Mouse (Mus musculus) forebrain, embryonic 15.5 days (tissue): Measurements from ENCODE around the gene Ttll9. TPM values are rescaled to one million over a fixed set of nuclear protein-coding genes. Genes with fewer than 3 reads are reported as not detected.

ENCODE experiments used
- ATAC-seq: fragments of 200-750 bp; cut with Nextera tagmentation; replicated peaks from 2 replicates; pipeline ENCODE4 v1.8.0; 2017; ENCODE audit warnings: mild to moderate bottlenecking, moderate TSS enrichment, moderate library complexity
- H3K27ac ChIP-seq: fragments of 300-500 bp; sonication (generic); replicated peaks from 2 replicates; pipeline ENCODE4 v1.5.1; 2015; ENCODE audit warnings: mild to moderate bottlenecking, inconsistent platforms
- H3K27me3 ChIP-seq: fragments of 300-500 bp; sonication (generic); 2 replicates; pipeline ENCODE4 v1.6.1; 2015; ENCODE audit warnings: inconsistent platforms
- H3K36me3 ChIP-seq: fragments of 300-500 bp; sonication (generic); 2 replicates; pipeline ENCODE4 v1.6.1; 2015; ENCODE audit warnings: mild to moderate bottlenecking, inconsistent platforms
- H3K4me1 ChIP-seq: fragments of 300-500 bp; sonication (generic); 2 replicates; pipeline ENCODE4 v1.6.1; 2015; ENCODE audit warnings: inconsistent platforms
- H3K4me2 ChIP-seq: fragments of 300-500 bp; sonication (generic); replicated peaks from 2 replicates; pipeline ENCODE4 v1.6.1; 2015; ENCODE audit warnings: mild to moderate bottlenecking, inconsistent platforms
- H3K4me3 ChIP-seq: fragments of 300-500 bp; sonication (generic); 2 replicates; pipeline ENCODE4 v1.5.1; 2015; ENCODE audit warnings: mild to moderate bottlenecking, inconsistent platforms
- H3K9ac ChIP-seq: fragments of 300-500 bp; sonication (generic); replicated peaks from 2 replicates; pipeline ENCODE4 v1.6.1; 2015; ENCODE audit warnings: mild to moderate bottlenecking, inconsistent platforms
- H3K9me3 ChIP-seq: fragments of 300-500 bp; sonication (generic); 2 replicates; pipeline ENCODE4 v1.6.1; 2016; ENCODE audit warnings: inconsistent platforms
- WGBS: fragments of 180-500 bp; shearing (Covaris S2); methylation state at CpG from one replicate; pipeline ENCODE4 v1.1.7; 2015; ENCODE audit warnings: mixed read lengths; 5-methylcytosine and 5-hydroxymethylcytosine counted together
- polyA plus RNA-seq: library from polyadenylated mRNA; unstranded; fragments of >200 nt; fragmentation: Nextera tagmentation; extraction: Ambion mirVana; gene quantifications from 2 replicates; pipeline ENCODE4 v1.2.1, GENCODE M21; 2015

Ttll9 gene
- polyA plus RNA-seq, 1 experiment from 2014 or later = 3.0 TPM

DNA sequence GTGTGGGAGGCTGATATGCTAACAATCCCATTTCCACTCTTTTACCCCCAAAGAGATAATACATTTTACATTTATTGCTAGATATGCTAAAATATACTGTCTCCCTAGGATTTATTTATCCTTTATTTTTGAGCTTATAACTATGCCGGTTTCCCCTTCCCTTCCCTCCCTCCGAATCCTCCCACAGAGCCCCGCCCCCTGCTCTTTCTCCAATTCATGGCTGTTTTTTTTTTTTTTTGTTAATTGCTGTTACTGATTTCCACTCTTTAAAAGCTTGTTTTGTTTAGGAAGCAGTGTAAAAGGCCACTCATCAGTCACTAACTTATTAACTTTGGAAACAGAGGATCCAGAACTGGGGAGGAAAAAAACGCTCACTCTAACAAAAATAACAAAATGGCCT, 34.8 kb downstream of the Ttll9 start:
- Histone ChIP-seq H3K27ac (no peak overlapping the region), H3K4me1 (no peaks in the 10 kb centered on the region), H3K27me3 (no peaks in the 10 kb centered on the region), H3K9me3 (no peaks in the 10 kb centered on the region), H3K4me2 (no peak overlapping the region), H3K9ac (no peak overlapping the region), H3K36me3 (no peaks in the 10 kb centered on the region), H3K4me3 (no peak overlapping the region)
- no peak for ATAC-seq
- WGBS = 65% methylated on average over 4 of the region's 4 CpGs

DNA sequence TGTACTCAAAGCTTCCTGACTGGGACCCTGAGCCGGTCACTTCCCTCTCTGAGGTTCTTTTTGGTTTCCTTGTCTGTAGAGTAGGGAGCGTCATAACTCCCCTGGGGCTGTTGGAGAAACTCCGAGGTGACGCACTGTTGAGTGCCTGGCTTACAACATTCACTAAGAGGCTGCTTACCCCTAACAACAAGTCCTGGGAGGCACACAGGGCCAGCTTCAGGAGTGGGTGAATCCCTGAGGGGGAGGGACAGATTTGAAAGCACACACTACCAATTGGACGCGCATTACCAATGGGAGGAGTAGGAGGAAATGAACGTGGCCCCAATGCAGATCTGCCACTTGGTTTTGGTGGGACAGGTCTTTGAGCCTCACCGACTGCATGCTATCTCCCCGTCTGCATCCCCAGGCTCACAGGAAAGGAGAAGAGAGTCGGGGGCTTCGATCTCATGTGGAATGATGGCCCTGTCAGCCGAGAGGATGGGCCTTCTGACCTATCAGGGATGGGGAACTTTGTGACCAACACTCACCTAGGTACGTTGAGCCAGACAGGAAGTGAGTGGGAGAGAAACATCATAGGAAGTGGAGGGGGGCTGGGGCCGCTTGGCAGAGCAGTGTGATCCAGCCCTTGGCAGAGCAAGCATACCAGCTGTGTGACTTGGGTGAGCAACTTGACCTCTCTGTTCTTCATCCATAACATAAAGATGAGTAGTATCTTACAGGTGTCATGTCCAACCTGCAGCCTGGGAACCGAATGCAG, 40.4 kb downstream of the Ttll9 start:
- Histone ChIP-seq H3K9ac (no peak overlapping the region), H3K4me1 (peaks cover 13% of the 10 kb centered on the region), H3K4me2 (no peak overlapping the region), H3K36me3 (0 out of 2 replicates have a peak, but pooled peaks cover 4% of the 10 kb centered on the region), H3K4me3 (no peak overlapping the region), H3K27me3 (no peaks in the 10 kb centered on the region), H3K27ac (no peak overlapping the region), H3K9me3 (no peaks in the 10 kb centered on the region)
- 85% methylated on average over 15 of the region's 15 CpGs for WGBS
- ATAC-seq = no peak

DNA sequence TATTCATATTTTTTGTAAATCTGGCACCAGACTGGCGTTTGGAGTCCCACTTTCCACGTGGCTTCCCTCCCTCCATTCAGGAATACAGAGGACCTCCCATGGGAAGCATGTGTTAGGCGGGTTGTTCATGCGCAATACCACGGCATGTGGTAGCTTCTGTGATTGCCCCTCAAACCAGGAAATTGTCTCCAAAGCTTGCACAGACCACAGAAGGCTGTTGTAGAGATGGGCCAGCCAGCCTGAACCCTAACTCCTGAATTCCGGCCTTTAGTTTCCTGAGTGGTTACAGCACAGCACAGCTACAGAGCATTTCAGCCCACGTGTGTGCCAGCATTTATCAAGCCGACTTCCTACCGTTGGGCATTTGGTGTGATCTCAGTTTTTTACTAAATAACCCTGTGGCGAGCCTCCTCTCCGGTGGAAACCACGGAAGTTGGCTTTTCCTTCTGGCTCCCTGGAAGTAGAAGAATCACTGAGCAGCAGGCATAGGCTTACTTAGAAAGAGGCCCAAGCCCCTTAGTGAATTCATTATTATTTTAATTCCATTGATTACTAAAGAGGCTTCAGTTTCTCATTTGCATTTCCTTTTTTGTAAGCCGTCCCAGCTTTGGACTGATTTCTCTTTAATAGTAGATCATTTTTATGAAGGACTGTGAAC, 41.5 kb downstream of the Ttll9 start:
- Histone ChIP-seq H3K9ac (no peak overlapping the region), H3K36me3 (peaks cover 14% of the 10 kb centered on the region), H3K27me3 (no peaks in the 10 kb centered on the region), H3K4me1 (peaks cover 13% of the 10 kb centered on the region), H3K27ac (peak overlapping the region; percentile 67), H3K4me3 (no peak overlapping the region), H3K9me3 (no peaks in the 10 kb centered on the region), H3K4me2 (no peak overlapping the region)
- ATAC-seq = peak; percentile 75
- 18% methylated on average over 13 of the region's 13 CpGs for WGBS

DNA sequence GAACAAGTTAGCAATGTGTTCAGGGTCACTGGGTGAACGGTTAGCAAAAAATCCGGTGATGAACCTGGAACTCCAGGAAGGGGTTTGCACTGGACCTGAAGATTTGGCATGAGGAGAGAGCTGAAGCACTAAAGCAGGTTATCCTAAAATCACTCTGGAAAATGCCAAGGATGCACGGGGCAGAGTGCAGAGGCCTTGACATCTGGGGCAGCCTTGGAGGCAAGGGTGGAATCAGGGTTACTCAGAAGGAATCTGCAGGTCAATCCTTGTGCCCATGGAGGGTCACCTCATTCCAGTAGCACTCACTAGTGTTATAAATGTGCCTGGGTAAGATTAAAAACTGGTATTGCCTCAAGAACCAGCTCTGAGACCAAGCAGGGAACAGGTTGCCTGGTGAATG, 43.7 kb downstream of the Ttll9 start:
- no peak for ATAC-seq

GRCm38 (mm10) chr2:153009192-153009973, 47.1 kb downstream of the Ttll9 start:
- no peaks in the 10 kb centered on the region for H3K27me3 ChIP-seq
- no peaks in the 10 kb centered on the region for H3K9me3 ChIP-seq
- no peak for ATAC-seq
- peaks cover 9% of the 10 kb centered on the region for H3K4me1 ChIP-seq
- no peak overlapping the region for H3K4me2 ChIP-seq
- no peak overlapping the region for H3K9ac ChIP-seq
- 87% methylated on average over 12 of the region's 12 CpGs for WGBS
- no peak overlapping the region for H3K4me3 ChIP-seq
- H3K27ac ChIP-seq = no peak overlapping the region
- H3K36me3 ChIP-seq = peaks cover 45% of the 10 kb centered on the region

More for the DNA sequence above, 43.7 kb downstream of the Ttll9 start:
- no peak overlapping the region for H3K4me2 ChIP-seq
- 96% methylated on average over 3 of the region's 3 CpGs for WGBS
- H3K27ac ChIP-seq = no peak overlapping the region
- H3K4me3 ChIP-seq = no peak overlapping the region
- peaks cover 13% of the 10 kb centered on the region for H3K4me1 ChIP-seq
- no peaks in the 10 kb centered on the region for H3K27me3 ChIP-seq
- H3K9me3 ChIP-seq = no peaks in the 10 kb centered on the region
- H3K9ac ChIP-seq = no peak overlapping the region
- H3K36me3 ChIP-seq = peaks cover 33% of the 10 kb centered on the region

DNA sequence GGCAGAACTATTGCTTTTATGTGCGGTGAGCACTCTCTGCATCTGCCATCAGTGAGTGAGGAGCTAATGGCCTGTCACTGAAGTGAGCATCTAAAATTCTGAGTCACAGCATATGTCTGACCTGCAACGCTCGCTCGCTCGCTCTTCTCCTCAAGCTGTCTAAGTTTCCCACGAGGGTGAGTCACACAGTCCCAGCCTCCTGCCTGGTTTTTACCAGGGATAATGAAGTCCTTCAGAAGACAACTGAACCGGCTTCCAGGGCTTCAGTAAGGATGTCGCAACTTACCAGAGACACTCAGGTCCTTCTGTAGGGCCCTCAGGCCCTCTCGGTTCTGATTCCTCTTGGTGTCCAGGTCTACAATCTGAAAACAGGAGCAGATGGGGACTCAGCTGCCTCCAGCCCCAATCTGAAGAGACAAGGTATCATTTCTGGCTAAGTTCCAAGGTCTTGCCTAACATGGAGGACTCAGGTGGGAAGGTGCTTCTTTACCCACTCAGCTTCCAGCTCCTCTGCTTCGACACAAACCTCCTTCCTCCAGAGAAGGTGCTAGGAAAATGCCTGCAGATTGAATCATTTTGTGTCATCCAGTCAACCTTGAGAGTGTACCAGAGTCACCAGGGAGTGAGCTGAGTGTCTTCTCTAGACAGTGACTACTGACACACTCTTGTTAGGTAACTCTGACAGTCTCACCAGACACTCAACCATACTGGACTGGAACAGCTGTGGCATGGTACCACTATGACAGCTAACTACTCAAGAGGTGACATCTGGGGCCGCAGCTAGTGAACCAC, 51.6 kb downstream of the Ttll9 start:
- H3K36me3 ChIP-seq = peaks cover 29% of the 10 kb centered on the region
- H3K4me3 ChIP-seq = peak overlapping the region; percentile 64
- 93% methylated on average over 11 of the region's 11 CpGs for WGBS
- peak overlapping the region; percentile 64 for H3K9ac ChIP-seq
- no peaks in the 10 kb centered on the region for H3K9me3 ChIP-seq
- no peak overlapping the region for H3K27ac ChIP-seq
- ATAC-seq = no peak
- peak overlapping the region; percentile 69 for H3K4me2 ChIP-seq
- H3K27me3 ChIP-seq = no peaks in the 10 kb centered on the region
- H3K4me1 ChIP-seq = peaks cover 31% of the 10 kb centered on the region

DNA sequence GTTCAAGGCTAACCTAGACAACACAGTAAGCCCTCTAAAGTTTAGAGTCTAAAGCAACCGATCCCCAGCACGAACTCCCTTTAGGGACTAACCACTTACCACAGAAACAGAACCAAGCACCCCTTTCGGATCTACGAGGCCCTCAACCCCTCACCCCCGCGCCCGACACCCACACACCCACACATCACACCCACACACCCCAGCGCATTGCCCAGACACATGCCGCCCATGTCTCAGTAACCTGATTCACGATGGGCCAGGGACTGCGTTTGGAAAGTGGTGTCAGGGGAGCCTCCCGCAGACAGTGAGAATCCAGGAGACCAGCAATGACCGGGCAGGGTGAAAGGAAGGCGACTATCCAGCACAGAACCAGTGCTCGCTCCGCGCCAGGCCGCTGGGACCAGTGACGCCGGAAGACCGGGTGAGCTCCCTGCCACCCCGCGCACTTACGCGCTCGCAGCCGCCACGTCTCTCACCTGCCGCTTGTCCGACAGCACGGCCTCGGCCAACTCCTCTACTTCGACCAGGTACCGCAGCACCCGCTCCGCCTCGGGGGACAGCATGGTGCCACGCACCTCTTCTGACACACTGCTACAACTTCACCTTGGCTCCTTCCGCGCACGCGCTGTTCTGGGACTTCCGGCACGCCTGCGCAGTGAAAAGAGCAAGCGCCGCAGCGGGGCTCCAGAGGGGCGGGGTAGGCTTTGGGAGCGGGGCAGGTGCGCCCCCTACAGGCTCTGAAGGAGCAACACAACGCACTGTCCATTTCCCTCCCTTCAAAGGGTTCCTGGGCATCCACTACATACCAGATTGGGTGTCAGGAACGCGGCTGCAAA, 52.7 kb downstream of the Ttll9 start, which contains the start of gene Pdrg1:
Pdrg1 (minus strand) TSS at position 670 of the 836 bp plus-strand sequence.
- peak within 1 kb of the TSS; percentile 69 for H3K4me2 ChIP-seq
- H3K27me3 ChIP-seq = no peaks in the 10 kb centered on the region
- 1% methylated on average over 54 of the region's 54 CpGs for WGBS
- no peaks in the 10 kb centered on the region for H3K9me3 ChIP-seq
- peaks cover 18% of the 10 kb centered on the region for H3K36me3 ChIP-seq
- H3K4me3 ChIP-seq = peak within 1 kb of the TSS; percentile 64
- H3K9ac ChIP-seq = peak within 1 kb of the TSS; percentile 64
- peak within 1 kb of the TSS; percentile 71 for H3K27ac ChIP-seq
- peak; percentile 96 for ATAC-seq
- H3K4me1 ChIP-seq = peaks cover 31% of the 10 kb centered on the region

DNA sequence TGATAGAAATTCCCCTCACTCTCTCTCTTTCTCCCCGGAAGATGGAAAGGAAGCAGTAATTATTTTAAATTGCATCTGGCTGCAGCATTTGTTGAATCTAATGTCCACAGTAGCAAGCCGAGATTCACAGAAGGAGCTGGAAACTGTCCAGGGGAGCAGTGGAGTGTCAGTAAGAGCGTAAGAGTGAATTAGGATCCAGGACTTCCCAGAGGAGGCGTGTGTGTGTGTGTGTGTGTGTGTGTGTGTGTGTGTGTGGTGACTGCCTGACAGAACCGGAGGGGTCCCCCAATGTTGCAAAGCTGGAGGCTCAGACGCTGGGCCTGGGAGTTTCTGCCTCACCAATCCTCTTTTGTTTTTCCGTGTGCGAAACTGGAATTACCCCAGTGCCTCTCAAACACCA, 53.5 kb downstream of the Ttll9 start:
- Histone ChIP-seq H3K4me1 (peaks cover 31% of the 10 kb centered on the region), H3K27ac (peak overlapping the region; percentile 71), H3K4me2 (peak overlapping the region; percentile 69), H3K4me3 (peak overlapping the region; percentile 64), H3K27me3 (no peaks in the 10 kb centered on the region), H3K9ac (0 out of 2 replicates have a peak overlapping the region, but pooled peaks have one; percentile 21), H3K9me3 (no peaks in the 10 kb centered on the region), H3K36me3 (peaks cover 12% of the 10 kb centered on the region)
- WGBS = 23% methylated on average over 8 of the region's 8 CpGs
- ATAC-seq = peak; percentile 37; the same call in 1 of the 2 replicates

GRCm38 (mm10) chr2:153016786-153017185, 54.5 kb downstream of the Ttll9 start:
- peaks cover 8% of the 10 kb centered on the region for H3K36me3 ChIP-seq
- no peak overlapping the region for H3K4me2 ChIP-seq
- ATAC-seq = no peak
- H3K27ac ChIP-seq = 0 out of 2 replicates have a peak overlapping the region, but pooled peaks have one; percentile 71
- no peaks in the 10 kb centered on the region for H3K27me3 ChIP-seq
- no peak overlapping the region for H3K4me3 ChIP-seq
- 27% methylated on average over 5 of the region's 5 CpGs for WGBS
- H3K9ac ChIP-seq = no peak overlapping the region
- H3K9me3 ChIP-seq = no peaks in the 10 kb centered on the region
- H3K4me1 ChIP-seq = peaks cover 31% of the 10 kb centered on the region

DNA sequence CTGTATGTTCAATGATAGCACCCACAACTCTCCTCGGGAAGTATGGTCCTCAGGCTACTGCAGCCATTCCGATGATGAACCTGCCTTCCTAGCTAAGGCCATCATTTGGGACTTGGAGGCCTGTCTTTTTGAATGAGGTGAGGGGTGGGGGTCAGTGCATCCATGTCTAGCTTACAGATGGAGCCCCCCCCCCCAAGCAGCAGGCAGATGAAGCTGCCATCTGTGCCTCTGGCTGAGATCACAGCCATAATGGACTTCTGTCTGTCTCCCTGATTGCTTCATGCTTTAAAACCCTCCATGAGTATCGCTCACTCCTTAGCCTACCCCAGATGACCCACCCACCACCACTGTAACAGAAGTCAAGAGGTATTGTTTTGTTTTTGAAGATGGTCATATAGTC, 57.1 kb downstream of the Ttll9 start:
- Histone ChIP-seq H3K9me3 (no peaks in the 10 kb centered on the region), H3K27me3 (no peaks in the 10 kb centered on the region), H3K36me3 (no peaks in the 10 kb centered on the region), H3K4me3 (no peak overlapping the region), H3K4me2 (no peak overlapping the region), H3K4me1 (peaks cover 24% of the 10 kb centered on the region), H3K9ac (no peak overlapping the region), H3K27ac (no peak overlapping the region)
- no peak for ATAC-seq
- WGBS = 74% methylated on average over 3 of the region's 3 CpGs

DNA sequence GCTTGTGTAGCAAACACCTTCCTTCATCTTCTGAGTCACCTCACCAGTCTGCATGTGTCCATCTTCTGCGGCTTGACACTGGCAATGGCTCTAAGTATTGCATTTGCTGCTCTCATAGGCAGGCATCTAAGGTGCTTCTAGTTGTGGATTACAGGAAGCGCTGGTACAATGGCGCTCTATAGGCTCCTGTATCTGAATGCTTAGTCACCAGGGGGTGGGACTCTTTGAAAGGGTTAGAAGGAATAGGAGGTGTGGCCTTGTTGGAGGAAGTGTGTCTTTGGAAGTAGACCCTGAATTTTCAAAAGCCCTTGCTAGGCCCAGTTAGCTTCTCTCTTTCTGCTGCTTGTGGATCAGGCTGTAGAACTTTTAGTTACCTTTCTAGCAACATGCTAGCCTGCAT, 58.9 kb downstream of the Ttll9 start:
- Histone ChIP-seq H3K27me3 (no peaks in the 10 kb centered on the region), H3K36me3 (no peaks in the 10 kb centered on the region), H3K27ac (no peak overlapping the region), H3K4me2 (no peak overlapping the region), H3K4me3 (no peak overlapping the region), H3K9me3 (no peaks in the 10 kb centered on the region), H3K9ac (no peak overlapping the region), H3K4me1 (peaks cover 12% of the 10 kb centered on the region)
- 55% methylated on average over 3 of the region's 3 CpGs for WGBS
- ATAC-seq = no peak
